Mouse (Mus musculus): ENCODE results near the gene Myo3a. TPM values are rescaled to one million over a fixed set of nuclear protein-coding genes. Genes with fewer than 3 reads are reported as not detected.

Myo3a gene
- total and polyA plus RNA-seq, 2 experiments from 2014 or later, result not detected

- ATAC-seq (ENCODE audit: insufficient read depth, low read depth) (no peak), DNase-seq (ENCODE audit: low spot score) (no peak)
- Histone ChIP-seq H3K27me3 (ENCODE audit: control insufficient read depth, insufficient read depth, low read length) (no peaks in the 10 kb centered on the region), H3K36me3 (replicated peaks; ENCODE audit: control insufficient read depth, insufficient read depth, low read length) (no peaks in the 10 kb centered on the region), H3K9ac (replicated peaks; ENCODE audit: low read depth, low read length) (no peak overlapping the region), H3K4me3 (ENCODE audit: low read depth, low read length) (no peak overlapping the region), H3K4me2 (ENCODE audit: low read depth, low read length) (no peak overlapping the region), H3K27ac (ENCODE audit: low read depth) (no peak overlapping the region), H3K9me3 (replicated peaks; ENCODE audit: control insufficient read depth, low read length) (no peaks in the 10 kb centered on the region), H3K4me1 (ENCODE audit: control insufficient read depth, insufficient read depth) (no peaks in the 10 kb centered on the region)
- 61% methylated on average over 1 of the region's 1 CpGs for WGBS
- TF ChIP-seq CTCF (IDR thresholded peaks at IDR 0.05; ENCODE audit: low read depth), result no peak
- no peak for TF ChIP-seq EP300 (IDR thresholded peaks at IDR 0.05; ENCODE audit: low read depth)
Measured at GRCm38 (mm10) chr2:22663731-22664130, 436.4 kb downstream of the Myo3a start.

Small RNA genes within 50 kb of the gene (microRNA-seq; reads per million reads assigned to microRNA genes)
- not detected for gene Gm23636
- gene Mir3967, result not detected

Data from heart, postnatal 0 days (tissue).